Mouse (Mus musculus) liver, embryonic 13.5 days (tissue): ENCODE results near the gene Anapc13. TPM values are rescaled to one million over a fixed set of nuclear protein-coding genes. Genes with fewer than 3 reads are reported as not detected.

Experiments used
- ATAC-seq: fragments of 200-750 bp; cut with Nextera tagmentation; 2 replicates; pipeline ENCODE4 v1.8.0; 2017; ENCODE audit warnings: low read depth, mild to moderate bottlenecking, moderate number of reproducible peaks, moderate library complexity
- DNase-seq: peaks from one replicate; pipeline ENCODE4 v3.0.0; 2022
- H3K27ac ChIP-seq: fragments of 300-500 bp; sonication (generic); 2 replicates; pipeline ENCODE4 v1.5.1; 2015; ENCODE audit warnings: moderate library complexity, mild to moderate bottlenecking, inconsistent platforms
- H3K27me3 ChIP-seq: fragments of 300-500 bp; sonication (generic); 2 replicates; pipeline ENCODE4 v1.6.1; 2015; ENCODE audit warnings: mild to moderate bottlenecking, inconsistent platforms
- H3K36me3 ChIP-seq: fragments of 300-500 bp; sonication (generic); 2 replicates; pipeline ENCODE4 v1.6.1; 2015; ENCODE audit warnings: mild to moderate bottlenecking, inconsistent platforms
- H3K4me1 ChIP-seq: fragments of 300-500 bp; sonication (generic); replicated peaks from 2 replicates; pipeline ENCODE4 v1.6.1; 2015; ENCODE audit warnings: inconsistent platforms
- H3K4me2 ChIP-seq: fragments of 300-500 bp; sonication (generic); 2 replicates; pipeline ENCODE4 v1.6.1; 2015; ENCODE audit warnings: inconsistent platforms, mild to moderate bottlenecking, moderate library complexity
- H3K4me3 ChIP-seq: fragments of 300-500 bp; sonication (generic); replicated peaks from 2 replicates; pipeline ENCODE4 v1.5.1; 2015; ENCODE audit warnings: mild to moderate bottlenecking, inconsistent platforms
- H3K9ac ChIP-seq: fragments of 300-500 bp; sonication (generic); 2 replicates; pipeline ENCODE4 v1.6.1; 2015; ENCODE audit warnings: mild to moderate bottlenecking, inconsistent platforms
- H3K9me3 ChIP-seq: fragments of 300-500 bp; sonication (generic); replicated peaks from 2 replicates; pipeline ENCODE4 v1.6.1; 2016; ENCODE audit warnings: inconsistent platforms
- WGBS: fragments of 180-500 bp; shearing (Covaris S2); methylation state at CpG from one replicate; pipeline ENCODE4 v1.1.7; 2015; ENCODE audit not compliant: insufficient replicate concordance; 5-methylcytosine and 5-hydroxymethylcytosine counted together
- polyA plus RNA-seq: library from polyadenylated mRNA; unstranded; fragments of >200 nt; fragmentation: Nextera tagmentation; extraction: Ambion mirVana; gene quantifications from 2 replicates; pipeline ENCODE4 v1.2.1, GENCODE M21; 2015

Gene Anapc13
- polyA plus RNA-seq, 1 experiment from 2014 or later, result 101 TPM

DNA sequence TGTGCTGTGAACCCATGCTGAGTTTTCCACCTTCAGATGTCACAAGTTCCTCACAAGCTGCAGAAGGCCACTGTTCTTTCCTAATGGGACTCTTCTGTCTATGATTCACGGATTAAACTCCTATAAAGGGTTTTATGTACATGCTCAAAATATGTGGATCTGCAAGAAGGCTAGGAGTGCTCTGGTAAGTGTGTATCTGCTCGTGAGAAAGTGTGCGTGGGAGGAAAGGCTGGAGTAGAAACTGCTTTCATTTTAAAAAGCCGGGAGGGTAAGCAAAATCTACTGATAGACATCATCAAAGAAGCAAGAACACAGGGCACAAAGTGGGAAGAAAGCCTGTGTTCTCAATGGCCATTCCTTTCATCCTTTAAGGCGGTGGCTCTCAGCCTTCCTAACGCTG is 20.9 kb downstream of the Anapc13 start:
- 60% methylated on average over 6 of the region's 6 CpGs for WGBS
- no peak for ATAC-seq

GRCm38 (mm10) chr9:102649917-102650527 is 23.9 kb downstream of the Anapc13 start:
- no peak for DNase-seq
- Histone ChIP-seq H3K27me3 (no peaks in the 10 kb centered on the region), H3K4me3 (no peak overlapping the region), H3K36me3 (no peaks in the 10 kb centered on the region), H3K9ac (no peak overlapping the region), H3K4me1 (no peaks in the 10 kb centered on the region), H3K9me3 (no peaks in the 10 kb centered on the region), H3K4me2 (no peak overlapping the region), H3K27ac (no peak overlapping the region)
- ATAC-seq, result no peak
- 75% methylated on average over 17 of the region's 17 CpGs for WGBS

More for the DNA sequence above, 20.9 kb downstream of the Anapc13 start:
- no peak for DNase-seq
- Histone ChIP-seq H3K27me3 (0 out of 2 replicates have a peak, but pooled peaks cover 5% of the 10 kb centered on the region), H3K36me3 (no peaks in the 10 kb centered on the region), H3K4me3 (no peak overlapping the region), H3K27ac (no peak overlapping the region), H3K4me2 (no peak overlapping the region), H3K9ac (no peak overlapping the region), H3K4me1 (0 out of 2 replicates have a peak, but pooled peaks cover 7% of the 10 kb centered on the region), H3K9me3 (no peaks in the 10 kb centered on the region)

DNA sequence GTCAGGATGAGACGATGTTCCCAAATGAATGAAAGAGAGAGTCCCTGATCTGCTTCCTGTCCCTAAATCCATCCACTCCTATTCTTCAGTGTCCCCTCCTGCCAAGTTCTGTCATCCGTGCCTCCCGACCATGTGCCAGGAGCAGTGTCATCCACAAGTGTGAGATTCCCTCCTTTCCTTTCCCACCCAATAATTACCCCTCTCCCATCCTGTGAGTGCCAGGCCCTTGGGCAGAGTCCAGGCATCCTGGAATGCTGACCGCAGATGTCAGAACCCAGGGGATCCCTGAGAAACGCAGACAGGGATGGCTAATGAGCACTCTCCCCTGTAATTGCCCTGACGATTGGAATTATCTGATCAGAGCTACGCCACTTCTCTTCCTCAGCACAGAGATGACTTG is 24.5 kb downstream of the Anapc13 start:
- ATAC-seq (no peak), DNase-seq (no peak)
- no peaks in the 10 kb centered on the region for H3K9me3 ChIP-seq
- 33% methylated on average over 7 of the region's 7 CpGs for WGBS
- no peak overlapping the region for H3K9ac ChIP-seq
- no peak overlapping the region for H3K4me2 ChIP-seq
- no peak overlapping the region for H3K4me3 ChIP-seq
- H3K4me1 ChIP-seq, result no peaks in the 10 kb centered on the region
- no peak overlapping the region for H3K27ac ChIP-seq
- no peaks in the 10 kb centered on the region for H3K27me3 ChIP-seq
- H3K36me3 ChIP-seq, result no peaks in the 10 kb centered on the region

GRCm38 (mm10) chr9:102651199-102651720 is 25.2 kb downstream of the Anapc13 start:
- Histone ChIP-seq H3K9me3 (no peaks in the 10 kb centered on the region), H3K4me3 (no peak overlapping the region), H3K27me3 (no peaks in the 10 kb centered on the region), H3K4me1 (no peaks in the 10 kb centered on the region), H3K4me2 (no peak overlapping the region), H3K27ac (no peak overlapping the region), H3K9ac (no peak overlapping the region), H3K36me3 (no peaks in the 10 kb centered on the region)
- DNase-seq (no peak), ATAC-seq (no peak)
- WGBS, result 46% methylated on average over 6 of the region's 6 CpGs

DNA sequence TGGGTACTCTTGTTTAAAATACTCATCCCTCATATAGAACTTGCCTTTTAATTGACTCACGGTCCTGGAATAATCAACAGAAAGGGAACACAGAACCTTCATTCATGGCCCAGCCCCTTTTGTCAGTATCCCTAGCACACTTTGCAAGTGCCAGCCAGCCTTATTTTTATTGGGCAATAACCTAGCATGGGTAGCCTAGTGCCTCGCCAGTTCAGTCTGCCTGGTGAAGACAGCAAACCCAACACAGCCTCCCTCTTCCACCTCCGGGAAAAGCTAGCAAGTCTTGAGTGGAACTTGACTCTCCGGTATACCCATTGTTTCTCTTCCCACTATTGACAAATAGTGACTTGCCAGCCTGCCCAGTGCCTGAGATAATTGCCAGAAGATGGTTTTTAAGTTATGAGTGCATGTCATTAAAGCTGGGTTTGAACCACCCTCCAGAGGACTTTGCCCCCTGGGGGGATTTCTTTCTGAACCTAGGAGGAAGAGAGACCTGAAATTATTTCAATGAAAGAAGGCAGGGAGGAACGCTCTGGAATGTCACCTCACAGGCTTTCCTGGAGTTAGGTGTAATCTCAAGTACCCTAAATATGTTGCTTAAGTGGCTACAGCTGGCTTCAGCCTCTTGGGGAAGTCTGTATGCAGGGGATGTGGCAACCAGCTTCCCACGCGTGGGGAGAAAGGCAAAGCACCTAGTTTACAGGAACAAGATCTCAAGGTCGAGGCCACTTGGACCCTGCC is 30.4 kb downstream of the Anapc13 start:
- no peak for ATAC-seq
- 49% methylated on average over 8 of the region's 8 CpGs for WGBS

GRCm38 (mm10) chr9:102668115-102668514 is 42.0 kb downstream of the Anapc13 start:
- H3K36me3 ChIP-seq, result no peaks in the 10 kb centered on the region
- ATAC-seq (no peak), DNase-seq (no peak)
- no peak overlapping the region for H3K4me3 ChIP-seq
- no peak overlapping the region for H3K27ac ChIP-seq
- H3K4me1 ChIP-seq, result no peaks in the 10 kb centered on the region
- no peak overlapping the region for H3K4me2 ChIP-seq
- peaks cover 10% of the 10 kb centered on the region; the same call in 1 of the 2 replicates for H3K27me3 ChIP-seq
- H3K9me3 ChIP-seq, result no peaks in the 10 kb centered on the region
- WGBS, result 45% methylated on average over 6 of the region's 6 CpGs
- no peak overlapping the region for H3K9ac ChIP-seq

More for the DNA sequence above, 30.4 kb downstream of the Anapc13 start:
- H3K27me3 ChIP-seq, result no peaks in the 10 kb centered on the region
- H3K4me2 ChIP-seq, result no peak overlapping the region
- no peaks in the 10 kb centered on the region for H3K4me1 ChIP-seq
- no peaks in the 10 kb centered on the region for H3K9me3 ChIP-seq
- no peaks in the 10 kb centered on the region for H3K36me3 ChIP-seq
- no peak overlapping the region for H3K27ac ChIP-seq
- no peak overlapping the region for H3K4me3 ChIP-seq
- DNase-seq, result no peak
- no peak overlapping the region for H3K9ac ChIP-seq

GRCm38 (mm10) chr9:102668906-102669305 is 42.8 kb downstream of the Anapc13 start:
- Histone ChIP-seq H3K4me1 (no peaks in the 10 kb centered on the region), H3K9me3 (no peaks in the 10 kb centered on the region), H3K27ac (no peak overlapping the region), H3K27me3 (peaks cover 10% of the 10 kb centered on the region; the same call in 1 of the 2 replicates), H3K4me2 (no peak overlapping the region), H3K36me3 (no peaks in the 10 kb centered on the region), H3K9ac (no peak overlapping the region), H3K4me3 (no peak overlapping the region)
- ATAC-seq (no peak), DNase-seq (no peak)
- 71% methylated on average over 12 of the region's 12 CpGs for WGBS

GRCm38 (mm10) chr9:102673381-102673780 is 47.3 kb downstream of the Anapc13 start:
- 61% methylated on average over 7 of the region's 7 CpGs for WGBS
- Histone ChIP-seq H3K4me2 (no peak overlapping the region), H3K27ac (no peak overlapping the region), H3K36me3 (no peaks in the 10 kb centered on the region), H3K9me3 (no peaks in the 10 kb centered on the region), H3K9ac (no peak overlapping the region), H3K4me1 (no peaks in the 10 kb centered on the region), H3K4me3 (no peak overlapping the region), H3K27me3 (peaks cover 2% of the 10 kb centered on the region; the same call in 1 of the 2 replicates)
- no peak for ATAC-seq
- DNase-seq, result no peak

DNA sequence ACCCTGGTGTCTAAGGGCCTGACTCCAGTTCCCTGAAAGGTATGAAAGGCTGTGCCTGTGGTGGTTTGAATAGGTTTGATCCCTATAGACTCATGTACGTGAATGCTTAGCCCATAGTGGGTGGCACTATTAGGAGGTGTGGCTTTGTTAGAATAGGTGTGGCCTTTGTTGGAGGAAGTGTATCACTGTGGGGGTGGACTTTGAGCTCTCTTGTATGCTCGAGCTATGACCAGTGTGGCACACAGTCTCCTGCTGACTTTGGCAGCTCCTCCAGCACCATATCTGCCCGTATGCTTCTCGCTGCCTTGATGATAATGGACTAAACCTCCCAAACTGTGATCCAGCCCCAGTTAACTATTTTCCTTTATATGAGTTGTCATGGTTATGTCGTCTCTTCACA is 49.8 kb downstream of the Anapc13 start:
- no peaks in the 10 kb centered on the region for H3K4me1 ChIP-seq

DNA sequence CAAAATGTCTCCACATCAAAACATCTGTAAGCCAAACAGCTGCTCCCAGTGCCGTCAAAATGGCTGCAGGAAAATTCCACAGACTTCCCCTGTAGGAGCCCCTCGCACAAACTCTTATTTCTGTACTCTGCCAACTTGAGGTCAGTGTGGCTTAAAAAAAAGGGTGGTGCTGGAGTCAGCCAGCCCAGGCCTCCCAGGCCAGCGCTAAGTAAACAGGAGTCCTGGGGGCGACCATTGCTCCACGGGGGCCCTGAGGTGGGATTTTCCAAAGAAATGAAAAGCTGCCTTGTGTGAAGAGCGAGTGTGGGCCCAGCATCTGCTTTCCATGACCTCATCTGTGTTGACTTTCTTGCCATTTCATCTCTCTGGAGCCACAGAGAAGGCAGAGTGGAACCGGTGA is 55.4 kb downstream of the Anapc13 start:
- H3K4me2 ChIP-seq, result no peak overlapping the region
- H3K27me3 ChIP-seq, result no peaks in the 10 kb centered on the region
- H3K9me3 ChIP-seq, result no peaks in the 10 kb centered on the region
- H3K36me3 ChIP-seq, result no peaks in the 10 kb centered on the region
- DNase-seq (no peak), ATAC-seq (no peak)
- H3K4me1 ChIP-seq, result no peaks in the 10 kb centered on the region
- H3K9ac ChIP-seq, result no peak overlapping the region
- H3K27ac ChIP-seq, result no peak overlapping the region
- WGBS, result 47% methylated on average over 7 of the region's 7 CpGs
- H3K4me3 ChIP-seq, result no peak overlapping the region

More for the DNA sequence above, 49.8 kb downstream of the Anapc13 start:
- Histone ChIP-seq H3K9me3 (no peaks in the 10 kb centered on the region), H3K4me2 (no peak overlapping the region), H3K4me3 (no peak overlapping the region), H3K27ac (no peak overlapping the region), H3K9ac (no peak overlapping the region), H3K36me3 (no peaks in the 10 kb centered on the region), H3K27me3 (no peaks in the 10 kb centered on the region)
- 64% methylated on average over 5 of the region's 5 CpGs for WGBS
- ATAC-seq, result no peak
- DNase-seq, result no peak
